Mouse (Mus musculus): ENCODE results near the gene Srgap2.

- TF ChIP-seq CTCF (IDR thresholded peaks at IDR 0.05; ENCODE audit: low read depth) (no peak), EP300 (IDR thresholded peaks at IDR 0.05; ENCODE audit: low read depth) (no peak)
These were observed 16.0 kb downstream of the Srgap2 start for GRCm38 (mm10) chr1:131511131-131511530.
